Mouse (Mus musculus) heart, embryonic 11.5 days (tissue): ENCODE data around the gene Pfn1. TPM values are rescaled to one million over a fixed set of nuclear protein-coding genes. Genes with fewer than 3 reads are reported as not detected.

Experiments used
- ATAC-seq: fragments of 200-750 bp; cut with Nextera tagmentation; replicated peaks from 2 replicates; pipeline ENCODE4 v1.8.0; 2017; ENCODE audit warnings: moderate library complexity; ENCODE audit not compliant: insufficient number of reproducible peaks, low FRiP score, low TSS enrichment
- H3K27ac ChIP-seq: fragments of 300-500 bp; sonication (generic); 2 replicates; pipeline ENCODE4 v1.5.1; 2014; ENCODE audit warnings: mild to moderate bottlenecking, low read depth, low read length
- H3K27me3 ChIP-seq: fragments of 300-500 bp; sonication (generic); 2 replicates; pipeline ENCODE4 v1.6.1; 2014; ENCODE audit warnings: mild to moderate bottlenecking, low read length, mixed read lengths; ENCODE audit not compliant: control insufficient read depth, insufficient read depth
- H3K36me3 ChIP-seq: fragments of 300-500 bp; sonication (generic); 2 replicates; pipeline ENCODE4 v1.6.1; 2014; ENCODE audit warnings: mild to moderate bottlenecking, low read length, moderate library complexity, mixed read lengths; ENCODE audit not compliant: control insufficient read depth, insufficient read depth
- H3K4me1 ChIP-seq: fragments of 300-500 bp; sonication (generic); 2 replicates; pipeline ENCODE4 v1.6.1; 2014; ENCODE audit warnings: low read length; ENCODE audit not compliant: control insufficient read depth, insufficient read depth
- H3K4me2 ChIP-seq: fragments of 300-500 bp; sonication (generic); 2 replicates; pipeline ENCODE4 v1.6.1; 2014; ENCODE audit warnings: mild to moderate bottlenecking, moderate library complexity
- H3K4me3 ChIP-seq: fragments of 300-500 bp; sonication (generic); 2 replicates; pipeline ENCODE4 v1.5.1; 2014; ENCODE audit warnings: low read depth, low read length
- H3K9ac ChIP-seq: fragments of 300-500 bp; sonication (generic); 2 replicates; pipeline ENCODE4 v1.6.1; 2014; ENCODE audit warnings: mild to moderate bottlenecking, low read depth, low read length, moderate library complexity
- H3K9me3 ChIP-seq: fragments of 300-500 bp; sonication (generic); replicated peaks from 2 replicates; pipeline ENCODE4 v1.6.1; 2016; ENCODE audit warnings: low read length; ENCODE audit not compliant: control insufficient read depth
- WGBS: fragments of 180-500 bp; shearing (Covaris S2); extraction: QIAGEN DNeasy Blood & Tissue Kit; methylation state at CpG from one replicate; pipeline ENCODE4 v1.1.7; 2014; ENCODE audit not compliant: insufficient replicate concordance; 5-methylcytosine and 5-hydroxymethylcytosine counted together
- polyA plus RNA-seq: library from polyadenylated mRNA; unstranded; fragments of >200 nt; fragmentation: Nextera tagmentation; extraction: Ambion mirVana; gene quantifications from 2 replicates; pipeline ENCODE4 v1.2.1, GENCODE M21; 2014

Pfn1 gene
- polyA plus RNA-seq, 1 experiment from 2014 or later: 1,932 TPM

DNA sequence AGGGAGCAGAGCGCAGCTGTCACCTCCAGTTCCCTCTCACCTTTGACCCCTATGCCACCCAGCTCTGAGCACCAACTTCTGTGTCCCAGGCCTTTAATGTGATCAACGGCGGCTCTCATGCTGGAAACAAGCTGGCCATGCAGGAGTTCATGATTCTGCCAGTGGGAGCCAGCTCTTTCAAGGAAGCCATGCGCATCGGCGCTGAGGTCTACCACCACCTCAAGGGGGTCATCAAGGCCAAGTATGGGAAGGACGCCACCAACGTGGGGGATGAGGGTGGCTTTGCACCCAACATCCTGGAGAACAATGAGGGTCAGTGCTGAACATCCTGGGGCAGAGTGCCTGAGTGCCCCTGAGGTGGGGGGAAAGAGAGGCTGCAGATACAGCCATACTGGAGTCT is 6.1 kb upstream of the Pfn1 start:
- Histone ChIP-seq H3K4me2 (no peak overlapping the region), H3K4me1 (peaks cover 27% of the 10 kb centered on the region), H3K36me3 (peaks cover 28% of the 10 kb centered on the region), H3K27me3 (no peaks in the 10 kb centered on the region), H3K4me3 (no peak overlapping the region), H3K9me3 (no peaks in the 10 kb centered on the region), H3K9ac (no peak overlapping the region), H3K27ac (no peak overlapping the region)
- WGBS: 85% methylated on average over 8 of the region's 8 CpGs
- ATAC-seq: no peak

GRCm38 (mm10) chr11:70658942-70659341 is 4.5 kb upstream of the Pfn1 start:
- no peaks in the 10 kb centered on the region for H3K27me3 ChIP-seq
- peaks cover 15% of the 10 kb centered on the region for H3K36me3 ChIP-seq
- no peak overlapping the region for H3K4me3 ChIP-seq
- H3K4me2 ChIP-seq: peak overlapping the region; percentile 82; the same call in 1 of the 2 replicates
- H3K4me1 ChIP-seq: peaks cover 27% of the 10 kb centered on the region
- no peak overlapping the region for H3K27ac ChIP-seq
- H3K9ac ChIP-seq: no peak overlapping the region
- no peak for ATAC-seq
- WGBS: 59% methylated on average over 8 of the region's 8 CpGs
- H3K9me3 ChIP-seq: no peaks in the 10 kb centered on the region

DNA sequence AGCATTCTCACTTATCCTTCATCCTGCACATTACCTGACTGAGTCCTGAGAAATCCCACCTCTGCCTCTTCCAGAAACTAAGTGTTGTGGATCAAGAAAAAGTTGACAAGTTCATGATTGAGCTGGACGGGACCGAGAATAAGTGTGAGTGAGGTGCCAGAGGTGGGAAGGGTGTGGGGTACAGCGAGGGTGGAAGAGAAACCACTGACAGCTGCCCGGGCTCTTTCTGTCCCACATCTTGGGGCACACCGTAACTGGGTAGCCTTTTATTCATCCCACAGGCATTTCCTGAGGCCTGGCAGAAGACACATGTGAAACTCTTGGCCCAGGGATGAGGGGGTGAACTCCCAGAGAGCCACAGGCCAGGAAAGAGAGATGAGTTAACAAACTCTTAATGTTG is 4.1 kb upstream of the Pfn1 start:
- peaks cover 27% of the 10 kb centered on the region for H3K4me1 ChIP-seq
- no peaks in the 10 kb centered on the region for H3K27me3 ChIP-seq
- H3K27ac ChIP-seq: no peak overlapping the region
- WGBS: 75% methylated on average over 5 of the region's 5 CpGs
- H3K9me3 ChIP-seq: no peaks in the 10 kb centered on the region
- H3K36me3 ChIP-seq: peaks cover 12% of the 10 kb centered on the region
- no peak for ATAC-seq
- H3K4me2 ChIP-seq: peak overlapping the region; percentile 82
- peak overlapping the region; percentile 100; the same call in 1 of the 2 replicates for H3K4me3 ChIP-seq
- no peak overlapping the region; the same call in 1 of the 2 replicates for H3K9ac ChIP-seq

GRCm38 (mm10) chr11:70657991-70658390 is 3.5 kb upstream of the Pfn1 start:
- Histone ChIP-seq H3K27ac (peak overlapping the region; percentile 99), H3K4me1 (peaks cover 27% of the 10 kb centered on the region), H3K9me3 (no peaks in the 10 kb centered on the region), H3K4me2 (peak overlapping the region; percentile 82), H3K4me3 (peak overlapping the region; percentile 100), H3K36me3 (peaks cover 9% of the 10 kb centered on the region), H3K9ac (peak overlapping the region; percentile 62), H3K27me3 (no peaks in the 10 kb centered on the region)
- 51% methylated on average over 9 of the region's 9 CpGs for WGBS
- ATAC-seq: no peak

DNA sequence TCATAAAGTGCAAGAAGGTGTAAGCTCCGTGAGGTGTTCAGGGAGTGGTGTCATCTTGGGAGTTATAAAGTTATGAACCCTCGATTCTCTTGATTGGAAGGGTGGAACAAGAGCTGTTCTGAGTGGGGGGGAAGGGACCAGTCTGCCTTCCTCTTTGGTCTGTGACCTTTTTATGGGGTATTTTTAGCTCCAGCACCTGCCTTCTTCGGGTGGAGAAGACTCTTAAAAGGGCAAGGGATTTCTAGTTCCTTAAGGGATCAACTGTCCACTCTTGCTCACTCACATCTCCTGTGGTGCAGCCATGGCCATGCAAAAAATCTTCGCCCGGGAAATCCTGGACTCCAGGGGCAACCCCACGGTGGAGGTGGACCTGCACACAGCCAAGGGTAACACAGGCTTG is 3.1 kb upstream of the Pfn1 start:
- Histone ChIP-seq H3K4me2 (peak overlapping the region; percentile 82), H3K27ac (peak overlapping the region; percentile 99), H3K4me1 (peaks cover 30% of the 10 kb centered on the region), H3K36me3 (peaks cover 8% of the 10 kb centered on the region), H3K27me3 (no peaks in the 10 kb centered on the region), H3K9ac (peak overlapping the region; percentile 100), H3K4me3 (peak overlapping the region; percentile 100), H3K9me3 (no peaks in the 10 kb centered on the region)
- 32% methylated on average over 6 of the region's 6 CpGs for WGBS
- ATAC-seq: no peak

- 2% methylated on average over 3 of the region's 3 CpGs for WGBS
- H3K4me2 ChIP-seq: peak within 1 kb of the TSS; percentile 82
- H3K9ac ChIP-seq: peak within 1 kb of the TSS; percentile 100
- no peak for ATAC-seq
- peaks cover 36% of the 10 kb centered on the region for H3K4me1 ChIP-seq
- H3K9me3 ChIP-seq: no peaks in the 10 kb centered on the region
- H3K36me3 ChIP-seq: peaks cover 10% of the 10 kb centered on the region
- peak within 1 kb of the TSS; percentile 99 for H3K27ac ChIP-seq
- H3K4me3 ChIP-seq: peak within 1 kb of the TSS; percentile 100
- no peaks in the 10 kb centered on the region for H3K27me3 ChIP-seq
These were observed 2.5 kb upstream of the Pfn1 start, which contains the start of gene Eno3 for GRCm38 (mm10) chr11:70656964-70657363. Gene Eno3 (plus strand): TSS chr11:70657202.

- no peak; the same call in 1 of the 2 replicates for ATAC-seq
- H3K9me3 ChIP-seq: no peaks in the 10 kb centered on the region
- H3K4me3 ChIP-seq: peak overlapping the region; percentile 100
- H3K27ac ChIP-seq: peak overlapping the region; percentile 99
- no peaks in the 10 kb centered on the region for H3K27me3 ChIP-seq
- H3K4me1 ChIP-seq: peaks cover 39% of the 10 kb centered on the region
- peak overlapping the region; percentile 82 for H3K4me2 ChIP-seq
- H3K36me3 ChIP-seq: peaks cover 11% of the 10 kb centered on the region
- peak overlapping the region; percentile 100 for H3K9ac ChIP-seq
- WGBS: 2% methylated on average over 16 of the region's 16 CpGs
These were observed 2.0 kb upstream of the Pfn1 start for GRCm38 (mm10) chr11:70656456-70656927.

GRCm38 (mm10) chr11:70655571-70656455 is 1.4 kb upstream of the Pfn1 start:
- Histone ChIP-seq H3K36me3 (peaks cover 16% of the 10 kb centered on the region), H3K9ac (peak overlapping the region; percentile 100), H3K9me3 (no peaks in the 10 kb centered on the region), H3K4me1 (peaks cover 45% of the 10 kb centered on the region), H3K4me3 (peak overlapping the region; percentile 100), H3K27ac (peak overlapping the region; percentile 99), H3K4me2 (peak overlapping the region; percentile 82), H3K27me3 (no peaks in the 10 kb centered on the region)
- peak; percentile 10; the same call in 1 of the 2 replicates for ATAC-seq
- WGBS: under 1% methylated on average over 60 of the region's 61 CpGs
